Mouse (Mus musculus) kidney, embryonic 14.5 days (tissue): ENCODE measurements around the gene Aldh1a2. TPM values are rescaled to one million over a fixed set of nuclear protein-coding genes. Genes with fewer than 3 reads are reported as not detected.

Source experiments
- ATAC-seq: fragments of 200-750 bp; cut with Nextera tagmentation; 2 replicates; pipeline ENCODE4 v1.8.0; 2017; ENCODE audit warnings: moderate number of reproducible peaks, mild to moderate bottlenecking, moderate TSS enrichment, moderate library complexity; ENCODE audit not compliant: low FRiP score, low TSS enrichment
- H3K27ac ChIP-seq: fragments of 300-500 bp; sonication (generic); 2 replicates; pipeline ENCODE4 v1.5.1; 2014; ENCODE audit warnings: low read depth, mild to moderate bottlenecking, low read length, moderate library complexity, mixed read lengths
- H3K27me3 ChIP-seq: fragments of 300-500 bp; sonication (generic); 2 replicates; pipeline ENCODE4 v1.6.1; 2014; ENCODE audit warnings: mild to moderate bottlenecking, low read length; ENCODE audit not compliant: control insufficient read depth, insufficient read depth
- H3K36me3 ChIP-seq: fragments of 300-500 bp; sonication (generic); 2 replicates; pipeline ENCODE4 v1.6.1; 2014; ENCODE audit warnings: low read length, mixed read lengths; ENCODE audit not compliant: control insufficient read depth, insufficient read depth
- H3K4me1 ChIP-seq: fragments of 300-500 bp; sonication (generic); 2 replicates; pipeline ENCODE4 v1.6.1; 2014; ENCODE audit warnings: low read length, mixed read lengths; ENCODE audit not compliant: control insufficient read depth, insufficient read depth
- H3K4me2 ChIP-seq: fragments of 300-500 bp; sonication (generic); replicated peaks from 2 replicates; pipeline ENCODE4 v1.6.1; 2014; ENCODE audit warnings: low read depth, mild to moderate bottlenecking, low read length
- H3K4me3 ChIP-seq: fragments of 300-500 bp; sonication (generic); 2 replicates; pipeline ENCODE4 v1.5.1; 2014; ENCODE audit warnings: mild to moderate bottlenecking, low read length
- H3K9ac ChIP-seq: fragments of 300-500 bp; sonication (generic); 2 replicates; pipeline ENCODE4 v1.6.1; 2014; ENCODE audit warnings: low read depth, mild to moderate bottlenecking, low read length, moderate library complexity
- H3K9me3 ChIP-seq: fragments of 300-500 bp; sonication (generic); 2 replicates; pipeline ENCODE4 v1.6.1; 2016; ENCODE audit warnings: low read length; ENCODE audit not compliant: control insufficient read depth
- WGBS: fragments of 180-500 bp; shearing (Covaris S2); extraction: QIAGEN DNeasy Blood & Tissue Kit; methylation state at CpG from one replicate; pipeline ENCODE4 v1.1.7; 2014; 5-methylcytosine and 5-hydroxymethylcytosine counted together
- polyA plus RNA-seq: library from polyadenylated mRNA; unstranded; fragments of >200 nt; fragmentation: Nextera tagmentation; extraction: Ambion mirVana; gene quantifications from 2 replicates; pipeline ENCODE4 v1.2.1, GENCODE M21; 2014

Aldh1a2 gene
- polyA plus RNA-seq, 1 experiment from 2014 or later = 400 TPM

DNA sequence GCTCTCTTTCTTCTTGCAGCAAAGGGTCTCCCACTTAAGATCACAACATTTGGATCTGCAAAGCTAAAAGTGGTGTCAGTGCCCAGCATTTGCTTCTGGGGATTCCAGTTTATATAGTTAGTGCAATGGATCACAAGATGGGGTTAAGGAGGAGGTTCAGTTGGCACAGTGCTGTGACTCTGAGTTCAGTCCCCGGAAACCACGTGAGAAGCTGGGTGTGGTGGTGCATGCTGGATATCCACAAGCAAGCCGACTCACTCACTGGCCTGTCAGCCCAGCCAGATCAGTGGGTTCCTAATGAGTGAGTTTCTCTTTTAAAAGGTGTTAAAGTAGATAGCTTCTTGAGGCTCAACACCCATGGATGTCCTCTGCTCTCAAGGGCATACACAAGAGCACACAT lies 6.3 kb upstream of the Aldh1a2 start:
- Histone ChIP-seq H3K4me3 (no peak overlapping the region), H3K36me3 (no peaks in the 10 kb centered on the region), H3K27me3 (no peaks in the 10 kb centered on the region), H3K9me3 (no peaks in the 10 kb centered on the region), H3K4me2 (no peak overlapping the region), H3K4me1 (no peaks in the 10 kb centered on the region), H3K9ac (no peak overlapping the region), H3K27ac (no peak overlapping the region)
- ATAC-seq = no peak
- 68% methylated on average over 3 of the region's 3 CpGs for WGBS

DNA sequence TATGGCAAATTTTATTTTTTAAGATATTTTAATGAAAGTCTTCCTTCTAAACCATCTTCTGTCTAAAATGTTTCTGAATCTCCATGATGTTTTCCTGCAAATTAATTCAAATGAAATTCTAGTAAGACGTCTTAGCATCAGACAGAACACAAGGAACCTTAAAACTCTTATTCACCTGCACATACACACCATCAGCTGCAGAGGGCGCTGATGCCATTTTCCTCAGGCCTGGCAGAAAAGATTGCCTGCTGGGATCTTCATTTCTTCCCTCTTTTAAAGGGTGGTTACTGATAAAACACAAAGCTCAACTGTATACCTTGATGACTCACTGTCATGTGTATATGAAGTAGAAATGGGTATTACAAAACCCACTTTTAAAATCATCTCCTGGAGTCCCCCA lies 4.7 kb upstream of the Aldh1a2 start:
- Histone ChIP-seq H3K27ac (no peak overlapping the region), H3K9me3 (no peaks in the 10 kb centered on the region), H3K4me3 (no peak overlapping the region), H3K9ac (no peak overlapping the region), H3K27me3 (peaks cover 9% of the 10 kb centered on the region; the same call in 1 of the 2 replicates), H3K36me3 (no peaks in the 10 kb centered on the region), H3K4me1 (no peaks in the 10 kb centered on the region), H3K4me2 (no peak overlapping the region)
- WGBS = 10% methylated on average over 2 of the region's 2 CpGs
- ATAC-seq = no peak

DNA sequence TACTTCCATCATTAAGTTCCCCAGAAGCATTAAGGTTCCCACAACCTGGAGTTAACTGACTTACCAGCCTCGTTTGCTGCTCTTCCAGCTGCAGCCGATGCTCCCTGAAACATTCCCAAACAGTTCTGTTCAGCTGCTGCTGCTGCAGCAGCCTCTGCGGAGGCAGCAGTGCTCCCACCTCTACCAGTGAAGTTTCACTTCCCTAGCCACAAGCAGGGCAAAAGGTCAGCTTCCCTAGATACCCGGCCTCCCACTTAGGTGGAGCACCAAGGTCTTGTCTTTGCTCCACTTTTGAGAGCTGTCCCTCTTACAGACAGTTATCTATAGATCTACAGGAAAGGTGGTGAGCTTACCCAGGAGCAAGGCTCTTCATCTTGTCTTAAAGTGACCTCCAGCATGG lies 2.0 kb upstream of the Aldh1a2 start:
- H3K4me3 ChIP-seq = no peak overlapping the region
- H3K9me3 ChIP-seq = no peaks in the 10 kb centered on the region
- H3K4me1 ChIP-seq = no peaks in the 10 kb centered on the region
- H3K4me2 ChIP-seq = no peak overlapping the region
- peaks cover 10% of the 10 kb centered on the region; the same call in 1 of the 2 replicates for H3K27me3 ChIP-seq
- ATAC-seq = no peak
- H3K9ac ChIP-seq = no peak overlapping the region
- 30% methylated on average over 4 of the region's 4 CpGs for WGBS
- H3K36me3 ChIP-seq = no peaks in the 10 kb centered on the region
- no peak overlapping the region for H3K27ac ChIP-seq

DNA sequence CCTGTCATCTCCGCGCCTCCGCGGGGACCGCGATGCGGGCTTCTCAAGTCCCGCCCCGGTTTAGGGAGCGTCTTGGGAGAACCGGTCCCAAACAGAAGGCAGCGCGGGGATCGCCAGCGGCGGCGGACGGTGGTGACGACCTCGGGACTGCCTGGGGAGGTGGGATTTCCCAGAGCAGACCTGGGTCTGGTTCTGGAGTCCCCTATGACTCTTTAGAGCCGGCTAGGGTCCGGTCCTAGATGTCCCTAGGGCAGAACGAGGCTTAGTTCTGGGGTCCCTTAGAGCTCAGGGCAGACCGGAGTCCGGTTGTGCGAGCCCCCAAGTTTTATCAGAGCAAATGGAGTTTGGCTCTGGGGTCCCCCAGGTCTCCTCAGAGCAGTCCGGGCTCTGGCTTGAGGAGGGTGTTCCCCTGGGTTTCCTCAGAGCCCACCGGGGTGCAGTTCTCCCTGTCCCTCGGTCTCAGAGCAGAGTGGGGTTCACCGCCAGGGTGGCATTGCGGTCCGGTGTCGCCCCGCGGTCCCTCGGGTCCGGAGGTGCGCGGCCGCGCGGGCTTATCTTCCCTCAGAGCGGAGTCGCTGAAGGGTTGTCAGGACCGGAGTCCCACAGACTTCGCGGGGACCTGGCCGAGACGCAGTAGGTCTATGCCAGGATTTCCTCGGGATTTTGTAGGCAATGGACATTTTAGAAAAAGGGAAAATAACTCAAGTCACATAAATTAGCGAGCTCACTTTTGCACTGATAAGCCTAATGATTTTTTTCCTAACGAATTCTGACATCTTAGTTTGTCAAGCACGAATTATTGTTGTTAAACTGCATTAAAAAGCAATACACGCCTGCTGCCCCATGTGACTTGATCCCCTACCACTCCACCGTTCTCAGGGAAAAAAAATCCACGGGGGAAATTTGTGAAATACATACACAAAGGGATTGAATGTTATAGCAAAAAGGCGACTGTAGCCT lies 727 bp downstream of the Aldh1a2 start:
- Histone ChIP-seq H3K27ac (peak overlapping the region; percentile 49), H3K27me3 (peaks cover 10% of the 10 kb centered on the region; the same call in 1 of the 2 replicates)
- under 1% methylated on average over 57 of the region's 57 CpGs for WGBS

DNA sequence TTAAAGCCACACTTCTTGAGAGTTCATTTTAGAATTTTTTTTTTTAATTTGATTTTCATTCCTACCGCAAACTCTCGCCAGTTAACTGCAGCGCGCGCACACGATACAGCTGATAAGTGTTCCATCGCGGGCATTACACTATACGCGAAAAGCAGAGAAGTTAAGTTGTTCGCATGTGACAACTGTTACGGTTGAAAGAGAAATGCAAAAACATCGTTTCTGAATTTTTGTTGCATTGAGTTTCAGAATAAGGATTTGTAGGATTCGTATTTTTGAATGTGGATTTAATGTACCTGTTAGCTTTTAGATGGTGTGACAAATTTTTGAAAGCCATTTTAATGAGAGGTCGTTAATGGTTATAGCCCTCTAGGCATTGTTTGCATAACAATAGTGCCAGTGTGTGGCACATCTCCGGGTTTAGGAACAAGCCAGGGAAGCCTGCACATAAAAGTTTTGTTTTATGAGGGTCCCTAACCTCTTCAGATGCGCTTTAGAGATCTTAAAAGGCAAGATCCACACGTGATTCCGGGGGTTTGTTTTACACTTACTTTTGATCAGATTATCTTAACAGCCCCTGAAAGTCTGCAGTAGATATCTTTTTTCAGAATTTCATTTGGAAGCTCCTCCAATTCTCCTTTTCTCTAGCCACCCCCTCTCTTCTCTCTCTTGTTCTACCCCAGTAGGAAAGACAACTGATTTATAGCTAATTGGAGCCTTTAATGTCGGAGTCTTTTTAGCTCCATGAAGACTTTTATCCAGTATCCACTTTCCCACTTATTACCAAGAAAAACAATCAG lies 1.6 kb downstream of the Aldh1a2 start:
- Histone ChIP-seq H3K27ac (no peak overlapping the region; the same call in 1 of the 2 replicates), H3K4me3 (peak overlapping the region; percentile 66), H3K36me3 (no peaks in the 10 kb centered on the region), H3K4me1 (0 out of 2 replicates have a peak, but pooled peaks cover 5% of the 10 kb centered on the region), H3K9me3 (no peaks in the 10 kb centered on the region), H3K9ac (peak overlapping the region; percentile 76; the same call in 1 of the 2 replicates), H3K27me3 (peaks cover 10% of the 10 kb centered on the region; the same call in 1 of the 2 replicates), H3K4me2 (peak overlapping the region; percentile 78)
- peak; percentile 53; the same call in 1 of the 2 replicates for ATAC-seq
- under 1% methylated on average over 20 of the region's 20 CpGs for WGBS

More for the DNA sequence above, 727 bp downstream of the Aldh1a2 start:
- Histone ChIP-seq H3K4me1 (0 out of 2 replicates have a peak, but pooled peaks cover 5% of the 10 kb centered on the region), H3K9ac (peak overlapping the region; percentile 76), H3K9me3 (no peaks in the 10 kb centered on the region), H3K36me3 (no peaks in the 10 kb centered on the region), H3K4me2 (peak overlapping the region; percentile 78), H3K4me3 (peak overlapping the region; percentile 66)
- peak; percentile 44 for ATAC-seq

DNA sequence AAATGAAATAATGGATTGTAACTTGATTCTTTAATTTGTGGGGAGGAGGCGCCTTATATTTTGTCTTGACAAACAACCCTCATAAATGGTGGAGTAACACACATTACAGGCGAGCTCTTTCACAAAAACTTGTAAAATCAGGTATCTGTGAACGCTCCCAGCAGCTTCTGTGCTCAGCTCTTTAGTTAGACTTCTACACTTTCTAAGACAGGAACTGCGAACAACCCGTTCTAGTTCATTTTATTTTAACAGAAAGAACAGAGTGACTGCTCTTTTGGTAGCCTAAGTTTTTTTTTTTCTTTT lies 2.2 kb downstream of the Aldh1a2 start:
- no peaks in the 10 kb centered on the region for H3K9me3 ChIP-seq
- ATAC-seq = 0 out of 2 replicates have a peak, but pooled peaks have one; percentile 13
- 0 out of 2 replicates have a peak, but pooled peaks cover 5% of the 10 kb centered on the region for H3K4me1 ChIP-seq
- no peaks in the 10 kb centered on the region for H3K36me3 ChIP-seq
- H3K4me3 ChIP-seq = peak overlapping the region; percentile 66
- peak overlapping the region; percentile 76; the same call in 1 of the 2 replicates for H3K9ac ChIP-seq
- no peak overlapping the region; the same call in 1 of the 2 replicates for H3K27ac ChIP-seq
- H3K27me3 ChIP-seq = peaks cover 10% of the 10 kb centered on the region; the same call in 1 of the 2 replicates
- H3K4me2 ChIP-seq = peak overlapping the region; percentile 78
- WGBS = 7% methylated on average over 5 of the region's 5 CpGs

DNA sequence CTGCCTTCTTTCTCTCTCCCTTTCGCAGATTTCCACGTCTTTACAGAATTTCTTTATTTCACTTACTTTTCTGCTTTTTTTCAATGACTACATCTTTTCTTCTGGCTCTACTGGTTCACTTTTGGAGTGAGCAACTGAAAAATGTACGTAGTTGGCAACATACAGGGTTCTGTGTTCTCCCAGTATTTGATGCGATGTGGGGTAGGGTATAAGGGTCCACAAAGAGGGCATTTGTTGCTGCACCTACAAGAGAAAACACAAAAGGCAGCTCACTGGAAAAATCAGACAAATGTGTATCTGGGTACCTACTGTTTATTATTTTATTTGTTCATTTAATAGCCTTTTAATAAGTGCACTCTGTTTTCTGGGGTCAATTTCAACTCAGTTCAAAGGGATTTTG lies 3.6 kb downstream of the Aldh1a2 start:
- H3K36me3 ChIP-seq = no peaks in the 10 kb centered on the region
- no peak overlapping the region for H3K27ac ChIP-seq
- 0 out of 2 replicates have a peak overlapping the region, but pooled peaks have one; percentile 34 for H3K9ac ChIP-seq
- peaks cover 10% of the 10 kb centered on the region; the same call in 1 of the 2 replicates for H3K27me3 ChIP-seq
- WGBS = 61% methylated on average over 4 of the region's 4 CpGs
- H3K9me3 ChIP-seq = no peaks in the 10 kb centered on the region
- H3K4me3 ChIP-seq = peak overlapping the region; percentile 20
- ATAC-seq = no peak
- peak overlapping the region; percentile 35 for H3K4me2 ChIP-seq
- H3K4me1 ChIP-seq = 0 out of 2 replicates have a peak, but pooled peaks cover 5% of the 10 kb centered on the region

DNA sequence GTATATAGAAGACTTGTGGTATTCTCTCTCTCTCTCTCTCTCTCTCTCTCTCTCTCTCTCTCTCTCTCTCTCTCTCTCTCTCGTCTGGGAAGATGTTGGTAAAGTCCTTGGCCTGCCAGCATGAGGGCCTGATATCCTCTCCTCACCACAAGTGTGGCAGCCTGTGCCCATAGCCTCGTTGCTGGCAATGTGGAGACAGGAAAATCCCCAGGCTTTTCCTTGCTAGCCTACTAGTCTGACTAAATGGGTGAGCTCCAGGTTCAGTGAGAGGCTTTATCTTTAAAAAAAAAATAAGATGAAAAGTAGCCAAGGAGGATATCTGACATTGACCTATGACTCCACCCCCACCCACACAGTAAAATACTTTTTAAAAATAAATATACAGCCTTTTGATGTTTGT lies 4.8 kb downstream of the Aldh1a2 start:
- no peaks in the 10 kb centered on the region for H3K9me3 ChIP-seq
- H3K27me3 ChIP-seq = peaks cover 4% of the 10 kb centered on the region; the same call in 1 of the 2 replicates
- no peaks in the 10 kb centered on the region for H3K36me3 ChIP-seq
- no peak overlapping the region for H3K4me3 ChIP-seq
- H3K27ac ChIP-seq = no peak overlapping the region
- no peak for ATAC-seq
- H3K4me2 ChIP-seq = no peak overlapping the region
- H3K4me1 ChIP-seq = 0 out of 2 replicates have a peak, but pooled peaks cover 5% of the 10 kb centered on the region
- H3K9ac ChIP-seq = no peak overlapping the region
- 62% methylated on average over 2 of the region's 2 CpGs for WGBS
